Mouse (Mus musculus): ENCODE measurements at regions not wholly inside any gene's neighbourhood (a gene's known extent, or its start where the extent isn't known, plus 50 kb on each side); places are given as distances from the start of the nearest gene placed in this dataset.

DNA sequence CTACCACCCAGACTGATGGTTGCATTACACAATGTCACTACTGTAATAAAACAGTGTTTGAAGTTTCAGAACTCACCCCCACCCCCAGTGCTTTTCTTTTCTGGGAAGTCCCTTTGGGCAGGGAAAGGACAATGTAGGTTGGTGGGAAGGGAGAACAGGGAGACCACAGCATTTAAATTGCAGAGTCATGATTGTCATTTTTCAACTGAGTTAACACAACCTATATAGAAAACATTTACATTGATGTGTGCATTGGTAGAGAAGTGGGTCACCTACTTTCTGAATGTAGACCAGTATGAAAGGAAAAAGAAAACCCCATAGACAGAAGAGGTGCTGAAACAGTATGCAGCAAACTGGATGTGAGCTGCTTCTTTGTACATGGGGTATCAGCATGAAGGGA is 264.0 kb upstream of the Robo2 start:
- no peak for TF ChIP-seq CTCF (IDR thresholded peaks at IDR 0.05; ENCODE audit: borderline replicate concordance, insufficient read depth, low read depth, low read length)
- no peak for TF ChIP-seq POLR2A (IDR thresholded peaks at IDR 0.05; ENCODE audit: borderline replicate concordance, insufficient read depth, low read length)

All from cerebellum, adult 2 months (tissue).